Mouse (Mus musculus) thymus, adult 2 months (tissue): Measurements from ENCODE around the gene Dctn1.

Experiments used
- CTCF ChIP-seq: fragments of 200-500 bp; IDR thresholded peaks from 2 replicates; pipeline ENCODE4 v1.5.1; 2012; ENCODE audit warnings: mild to moderate bottlenecking, control low read depth, low read length, moderate library complexity, borderline replicate concordance; ENCODE audit not compliant: control insufficient read depth, poor library complexity, insufficient read depth; ENCODE audit errors: extremely low read depth
- POLR2A ChIP-seq: fragments of 200-500 bp; IDR thresholded peaks from 2 replicates; pipeline ENCODE4 v1.6.1; 2012; ENCODE audit warnings: mild to moderate bottlenecking, low read length, control low read depth, moderate library complexity; ENCODE audit not compliant: control insufficient read depth, poor library complexity, insufficient read depth; ENCODE audit errors: extremely low read depth

- TF ChIP-seq CTCF (no peak), POLR2A (no peak)
These were observed 42.3 kb downstream of the Dctn1 start for GRCm38 (mm10) chr6:83208050-83208400.
